Mouse (Mus musculus) yolk sac, embryonic 10.5 days (tissue): Measurements from ENCODE around the gene Rab27a.

ENCODE experiments used
- DNase-seq: peaks from one replicate; pipeline ENCODE4 v3.0.0-alpha.2; 2017; ENCODE audit warnings: low spot score

Rab27a gene

DNA sequence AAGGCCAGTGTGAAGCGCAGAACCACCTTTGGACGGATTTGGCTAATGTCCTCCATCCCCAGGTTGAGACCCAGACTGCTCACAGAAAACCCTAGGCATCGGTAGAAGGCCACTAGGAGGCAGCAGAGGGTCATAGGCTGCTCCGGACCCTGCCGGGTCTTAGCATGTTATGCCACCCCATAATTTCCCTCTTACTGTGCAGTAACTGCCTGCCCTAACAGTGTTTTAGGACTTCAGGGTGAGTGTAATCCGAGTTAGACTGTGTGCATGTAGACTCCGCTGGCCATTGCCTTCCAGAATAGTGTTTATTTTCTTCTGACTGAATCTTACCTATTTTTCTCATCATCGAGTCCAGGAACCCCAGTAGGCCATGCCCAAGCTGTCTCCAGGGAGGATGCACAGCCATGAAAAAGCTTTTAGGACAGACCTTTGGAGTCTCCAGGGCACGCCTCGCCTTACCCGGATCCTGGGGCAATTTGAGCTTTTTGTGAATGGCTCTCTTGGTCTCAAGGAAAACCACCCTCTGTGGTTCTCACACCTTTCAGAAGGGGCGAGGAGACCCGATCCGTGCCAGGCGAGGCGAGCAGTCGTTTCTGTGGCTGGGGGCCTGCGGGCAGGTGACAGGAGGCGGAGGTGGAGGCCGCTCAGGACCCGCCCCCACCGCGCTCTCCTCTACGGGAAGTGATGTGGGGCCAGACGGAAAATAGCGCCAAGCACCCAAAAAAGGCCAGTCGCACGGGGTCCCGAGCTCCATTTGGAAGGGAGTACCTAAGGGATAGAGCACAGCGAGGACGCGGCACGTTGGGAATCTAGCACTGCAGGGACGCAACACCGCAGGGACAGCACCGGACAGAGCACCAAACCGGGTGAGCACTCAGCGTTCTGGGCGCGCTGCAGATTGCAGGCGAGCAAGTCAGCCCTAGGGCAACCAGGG is at the start of gene Rab27a:
Gene Rab27a, plus strand, starts transcription at position 709 of the 934 bp plus-strand sequence.
- peak; percentile 60 for DNase-seq

DNA sequence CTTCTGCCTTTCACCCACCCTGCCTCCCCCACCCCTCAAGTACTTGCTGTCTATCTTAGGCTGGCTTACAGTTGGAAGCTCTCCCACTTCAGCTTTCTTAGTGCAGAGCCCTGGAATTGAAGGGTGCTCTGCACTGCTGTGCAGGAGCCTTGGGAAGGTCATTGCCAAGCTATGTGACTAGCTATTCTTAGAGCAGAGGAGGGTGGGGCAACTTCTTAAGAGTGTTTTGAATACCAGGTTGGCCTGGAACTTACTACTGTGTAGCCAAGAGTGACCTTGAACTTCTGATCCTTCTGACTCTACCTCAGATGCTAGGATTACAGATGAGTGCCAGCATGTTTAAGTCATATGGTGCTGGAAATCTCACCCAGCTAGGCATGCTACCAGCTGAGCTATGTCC is 48.5 kb upstream of the Rab27a start:
- no peak for DNase-seq

DNA sequence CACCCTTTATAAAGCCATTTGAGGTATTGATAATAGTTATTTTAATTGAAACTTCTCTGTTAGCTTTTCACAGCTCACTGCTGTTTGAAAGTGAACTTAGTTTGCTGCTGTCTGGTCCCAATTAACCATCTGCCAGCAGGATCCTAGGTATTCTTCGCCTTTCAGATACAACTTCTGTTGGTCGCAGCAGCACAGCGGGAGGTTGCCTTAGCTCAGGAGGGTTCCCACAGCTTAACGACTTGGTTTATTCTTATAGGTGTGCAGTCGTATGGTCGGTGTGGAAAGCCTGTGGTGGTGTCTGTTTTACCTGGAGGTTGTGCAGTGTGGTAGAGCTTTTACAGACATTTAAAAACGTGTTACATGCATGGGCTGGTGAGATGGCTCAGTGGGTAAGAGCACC is 47.8 kb upstream of the Rab27a start:
- no peak for DNase-seq

DNA sequence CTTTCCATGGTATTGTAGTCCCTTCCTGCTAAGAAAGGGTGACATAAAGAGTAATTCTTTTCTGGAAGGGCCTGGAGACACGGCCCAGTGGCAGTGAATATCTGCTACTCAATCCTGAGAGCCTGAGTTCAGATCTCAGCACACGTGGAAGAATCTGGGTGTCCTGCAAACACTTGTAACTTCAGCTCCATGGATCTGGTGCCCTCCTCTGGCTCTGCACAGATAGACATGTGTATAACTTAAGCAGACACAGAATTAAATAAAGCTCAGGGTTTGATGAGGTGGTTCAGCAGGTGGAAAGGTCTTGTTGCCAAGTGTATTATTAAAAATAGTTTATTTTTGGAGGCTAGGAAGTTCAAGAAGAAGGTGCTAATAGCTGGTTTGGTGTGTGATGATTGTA is 44.2 kb upstream of the Rab27a start:
- DNase-seq, result no peak

DNA sequence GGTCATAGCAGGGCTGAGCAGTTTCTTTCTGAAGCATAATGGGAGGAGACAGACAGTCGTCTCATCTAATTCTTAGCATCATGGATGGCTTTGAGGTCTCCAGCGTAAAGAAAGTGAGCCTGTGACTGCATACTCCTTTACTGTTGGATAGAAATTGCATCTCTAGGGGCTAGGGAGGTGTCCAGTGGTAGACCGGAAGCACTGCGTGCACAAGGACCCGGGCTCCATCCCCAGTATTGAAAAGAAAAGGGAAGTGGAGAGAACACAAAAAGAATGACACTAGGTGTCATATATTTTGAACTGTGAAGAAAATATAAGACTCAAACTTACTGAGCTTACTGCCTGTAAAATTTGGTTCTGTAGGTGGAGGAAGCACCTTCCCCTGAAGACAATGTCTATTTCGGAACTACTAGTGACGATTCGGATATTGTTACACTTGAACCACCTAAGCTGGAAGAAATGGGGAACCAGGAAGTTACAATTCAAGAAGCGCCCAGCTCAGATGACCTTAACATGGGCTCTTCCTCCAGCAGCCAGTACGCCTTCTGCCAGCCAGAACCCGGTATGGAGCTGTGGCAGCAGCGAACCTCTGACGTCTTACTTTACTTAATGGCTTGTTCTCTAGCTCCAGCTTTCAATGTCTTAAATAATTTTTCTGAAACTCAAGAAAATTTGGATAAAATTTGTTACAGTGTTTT is 43.2 kb upstream of the Rab27a start:
- no peak for DNase-seq

DNA sequence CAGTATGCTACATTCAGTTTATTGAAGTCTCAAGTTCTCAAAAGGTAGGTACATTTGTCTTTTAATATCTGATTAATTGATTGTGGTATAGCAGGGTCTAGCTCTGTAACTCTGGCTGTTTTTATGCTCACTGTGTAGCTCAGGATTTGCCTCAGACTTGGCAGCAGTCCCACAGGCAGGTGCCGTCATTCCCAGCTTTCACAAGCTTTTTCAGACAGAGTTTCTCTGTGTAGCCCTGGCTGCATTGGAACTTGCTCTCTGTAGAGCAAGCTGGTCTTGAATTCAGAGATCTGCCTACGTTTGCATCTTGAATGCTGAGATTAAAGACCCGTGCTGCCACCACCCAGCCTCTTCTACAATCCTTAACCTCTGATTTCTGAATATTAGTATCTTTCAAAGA is 42.5 kb upstream of the Rab27a start:
- no peak for DNase-seq

- DNase-seq, result no peak
Measured at GRCm38 (mm10) chr9:73004076-73004475, 40.6 kb upstream of the Rab27a start.

DNA sequence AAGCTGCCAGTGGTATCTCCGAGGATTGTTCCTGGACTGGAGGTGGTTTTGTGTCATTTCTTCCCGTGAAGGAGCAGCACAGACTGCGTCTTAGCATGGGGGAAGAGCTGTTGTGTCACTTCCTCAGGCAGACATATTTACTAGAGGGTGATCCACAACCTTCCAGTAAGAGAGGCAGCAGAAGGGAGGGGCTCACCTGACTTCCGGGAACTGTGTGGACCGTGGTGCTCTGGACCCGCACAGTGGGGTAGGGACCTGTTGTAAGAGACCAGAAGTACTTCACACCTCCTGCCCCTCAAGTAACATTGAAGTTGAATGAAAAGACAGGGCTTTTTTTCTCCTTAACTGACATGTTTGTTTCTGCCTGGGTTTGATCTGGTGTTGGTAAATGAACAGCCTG is 39.5 kb upstream of the Rab27a start:
- DNase-seq, result no peak

DNA sequence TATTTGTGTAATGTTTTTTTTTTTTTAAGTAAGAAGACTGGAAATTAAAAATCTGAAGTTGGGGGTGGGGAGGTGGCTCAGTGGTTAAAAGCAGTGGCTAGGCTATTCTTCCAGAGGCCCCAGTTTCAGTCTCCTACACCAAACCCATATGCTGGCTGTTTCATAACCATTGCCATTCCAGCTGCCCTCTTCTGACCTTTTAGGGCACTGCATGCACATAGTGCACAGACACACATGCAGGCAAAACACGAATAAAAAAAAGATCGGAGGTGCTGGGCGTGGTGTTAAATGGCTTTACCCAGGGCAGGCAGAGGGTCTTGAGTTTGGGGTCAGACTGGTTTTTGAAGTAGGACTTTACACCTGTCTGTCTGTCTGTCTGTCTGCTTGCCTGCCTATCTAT is 38.5 kb upstream of the Rab27a start:
- no peak for DNase-seq

DNA sequence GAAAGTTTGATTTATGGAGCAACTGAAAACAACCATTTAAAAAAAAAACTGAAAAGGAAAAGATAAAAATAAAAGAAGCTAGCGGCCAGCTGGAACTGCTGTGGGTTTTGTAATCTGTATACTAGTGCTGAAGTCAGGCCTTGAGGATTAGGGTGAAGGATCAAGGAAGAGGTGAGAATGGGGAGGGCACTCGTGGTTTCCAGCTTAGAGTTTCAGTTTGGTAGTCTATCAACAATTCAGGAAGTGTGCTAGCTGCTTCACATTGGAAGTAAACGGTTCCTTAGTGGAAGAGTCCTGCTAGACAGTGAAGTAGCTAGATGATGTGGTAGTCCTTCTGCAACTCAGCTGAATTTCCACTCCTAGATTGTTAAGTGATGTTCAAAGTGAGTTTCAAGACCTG is 36.3 kb upstream of the Rab27a start:
- no peak for DNase-seq

DNA sequence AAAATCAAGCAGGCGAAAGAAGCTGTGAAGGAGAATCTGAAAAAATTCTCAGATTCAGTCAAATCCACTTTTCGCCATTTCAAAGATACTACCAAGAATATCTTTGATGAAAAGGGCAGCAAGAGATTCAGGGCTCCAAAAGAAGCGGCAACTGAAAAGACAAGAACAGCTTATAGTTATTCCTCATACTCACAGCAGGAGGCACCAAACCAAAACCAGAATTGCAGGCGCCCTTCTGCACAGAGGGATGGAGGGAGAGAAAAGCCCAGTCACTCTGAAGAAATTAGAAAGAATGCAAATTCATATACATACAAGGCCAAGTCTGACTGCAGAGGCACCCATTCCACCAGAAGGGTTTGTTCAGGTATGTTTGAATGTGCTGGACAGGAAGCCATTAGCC is 32.0 kb upstream of the Rab27a start:
- no peak for DNase-seq

GRCm38 (mm10) chr9:73014724-73015123 is 29.9 kb upstream of the Rab27a start:
- DNase-seq, result no peak

GRCm38 (mm10) chr9:73019841-73020240 is 24.8 kb upstream of the Rab27a start:
- DNase-seq, result no peak

- no peak for DNase-seq
Measured at GRCm38 (mm10) chr9:73020566-73021097, 24.0 kb upstream of the Rab27a start.

- peak; percentile 13 for DNase-seq
Measured at GRCm38 (mm10) chr9:73025818-73026636, 18.6 kb upstream of the Rab27a start.

DNA sequence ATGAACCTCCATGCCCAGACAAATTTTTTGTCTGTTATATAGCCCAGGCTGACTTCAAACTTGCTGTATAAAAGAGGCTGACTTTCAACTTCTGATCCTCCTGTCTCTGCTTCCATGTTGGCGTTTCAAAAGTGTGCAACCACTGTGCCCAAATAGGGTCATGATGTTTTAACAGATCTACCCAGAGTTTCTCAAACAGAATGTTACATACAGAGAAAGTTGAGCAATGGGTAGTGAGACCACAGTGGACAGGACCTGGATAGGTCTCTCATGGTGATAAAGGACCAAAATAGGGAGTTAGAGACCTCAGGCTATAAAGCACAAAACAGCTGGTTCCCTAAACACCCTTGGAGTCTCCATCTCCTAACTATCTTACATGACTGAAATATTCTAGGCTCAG is 14.2 kb upstream of the Rab27a start:
- no peak for DNase-seq

GRCm38 (mm10) chr9:73031421-73031820 is 13.2 kb upstream of the Rab27a start:
- DNase-seq, result no peak

GRCm38 (mm10) chr9:73033406-73033805 is 11.2 kb upstream of the Rab27a start:
- no peak for DNase-seq

- DNase-seq, result peak; percentile 91
Measured at GRCm38 (mm10) chr9:73039222-73039945, 5.3 kb upstream of the Rab27a start.

DNA sequence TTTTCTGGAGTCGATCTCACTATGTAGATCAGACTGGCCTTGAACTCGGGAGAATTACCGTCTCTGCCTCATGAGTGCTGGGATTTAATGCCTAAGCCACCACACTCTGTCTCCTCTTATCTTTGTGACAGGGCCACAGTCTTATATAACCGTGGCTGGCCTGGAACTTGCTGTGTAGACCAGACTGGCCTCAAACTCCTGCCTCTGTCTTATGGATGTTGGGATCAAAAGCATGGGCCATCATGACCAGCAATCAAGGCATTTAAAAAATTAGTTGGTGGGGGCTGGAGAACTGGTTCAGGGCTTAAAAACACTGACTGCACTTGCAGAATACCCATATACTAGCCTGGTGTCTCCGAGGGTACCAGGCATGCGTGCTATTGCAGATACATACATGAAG is 4.6 kb upstream of the Rab27a start, which contains the start of gene Pigb:
Gene Pigb, minus strand, starts transcription at position 299 of the 400 bp plus-strand sequence.
- no peak for DNase-seq

DNA sequence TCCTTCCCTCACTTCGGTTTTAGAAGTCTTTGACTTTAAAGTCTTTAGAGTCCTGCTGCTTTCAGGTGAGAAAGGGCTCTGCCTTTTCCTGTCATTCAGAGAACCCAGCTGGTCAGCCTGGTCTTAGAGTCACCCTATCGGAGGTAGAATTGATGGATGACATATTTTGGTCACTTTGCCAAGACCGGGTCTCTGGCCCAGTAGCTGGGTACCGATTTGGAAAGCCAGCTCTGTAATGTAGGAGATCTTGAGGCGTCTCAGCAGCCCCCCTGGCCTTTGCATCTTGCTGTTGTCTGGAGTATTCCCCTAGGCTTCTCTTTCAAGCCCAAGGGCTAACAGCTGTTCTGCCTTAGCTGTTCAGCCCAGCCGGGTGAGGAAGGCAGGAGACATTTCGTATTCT is 550 bp downstream of the Rab27a start:
- no peak for DNase-seq
